Mouse (Mus musculus): ENCODE results near the gene Fignl1. TPM values are rescaled to one million over a fixed set of nuclear protein-coding genes. Genes with fewer than 3 reads are reported as not detected.

Gene Fignl1
- polyA plus RNA-seq, 1 experiment, result 0.28 TPM

DNA sequence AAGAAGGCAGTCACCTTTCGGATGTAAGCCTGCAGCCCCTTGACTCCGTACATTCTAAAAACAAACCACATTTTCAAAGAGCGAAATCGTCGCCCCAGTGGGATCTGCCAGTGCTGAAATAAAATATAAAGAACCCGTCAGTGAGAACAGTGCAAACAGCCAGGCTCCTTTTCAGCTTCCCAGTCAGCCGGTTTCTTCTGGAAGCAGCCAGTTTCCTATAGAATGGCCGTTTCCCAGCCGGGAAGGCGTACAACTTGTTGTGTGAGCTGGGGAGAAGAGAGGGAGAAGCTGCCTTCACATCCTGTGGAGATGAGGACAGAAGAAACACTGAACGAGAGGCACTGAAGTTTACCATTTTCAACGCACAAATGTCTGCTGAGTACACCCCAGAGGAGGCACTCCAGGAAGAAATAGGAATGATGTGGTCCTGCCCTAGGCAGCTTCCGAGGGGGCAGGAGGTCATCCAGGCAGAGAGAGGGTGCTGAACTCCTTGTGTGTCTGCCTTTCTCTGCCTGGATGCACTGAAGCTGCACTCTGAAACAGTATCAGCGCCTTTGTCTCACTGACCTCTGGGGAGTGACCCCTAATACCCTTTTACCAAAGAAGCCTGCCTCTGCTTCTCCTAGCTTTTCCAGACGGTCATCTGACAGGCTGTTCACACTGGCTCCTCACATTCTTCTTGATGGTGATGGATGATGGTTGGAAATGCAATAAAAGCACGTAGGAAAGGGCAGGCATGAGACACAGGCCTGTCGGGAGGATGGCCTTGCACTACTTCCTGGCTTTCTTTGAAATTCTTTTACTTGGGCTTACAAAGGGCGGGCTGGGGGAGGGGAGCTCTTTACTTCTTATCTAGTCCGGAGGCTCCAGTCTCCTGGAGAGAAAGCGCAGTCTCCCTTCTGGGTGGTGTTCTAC, 13.7 kb upstream of the Fignl1 start:
- no peak overlapping the region for H3K4me3 ChIP-seq (ENCODE audit: insufficient read depth, low read depth, low read length)
- peak; percentile 35 for DNase-seq
- no peaks in the 10 kb centered on the region for H3K36me3 ChIP-seq (ENCODE audit: control insufficient read depth, insufficient read depth, low read length)
- no peaks in the 10 kb centered on the region for H3K4me1 ChIP-seq (ENCODE audit: control insufficient read depth, insufficient read depth, low read length)
- no peaks in the 10 kb centered on the region for H3K27me3 ChIP-seq (replicated peaks; ENCODE audit: control insufficient read depth, insufficient read depth, low read length)
- TF ChIP-seq POLR2A (IDR thresholded peaks at IDR 0.05; ENCODE audit: low read depth, low read length) (no peak), CTCF (conservative IDR thresholded peaks at IDR 0.05; ENCODE audit: insufficient read depth, insufficient read length, low read depth, low read length) (no peak)
- H3K27ac ChIP-seq (ENCODE audit: insufficient read depth, low read depth, low read length), result no peak overlapping the region
- WGBS, result 48% methylated on average over 20 of the region's 20 CpGs

DNA sequence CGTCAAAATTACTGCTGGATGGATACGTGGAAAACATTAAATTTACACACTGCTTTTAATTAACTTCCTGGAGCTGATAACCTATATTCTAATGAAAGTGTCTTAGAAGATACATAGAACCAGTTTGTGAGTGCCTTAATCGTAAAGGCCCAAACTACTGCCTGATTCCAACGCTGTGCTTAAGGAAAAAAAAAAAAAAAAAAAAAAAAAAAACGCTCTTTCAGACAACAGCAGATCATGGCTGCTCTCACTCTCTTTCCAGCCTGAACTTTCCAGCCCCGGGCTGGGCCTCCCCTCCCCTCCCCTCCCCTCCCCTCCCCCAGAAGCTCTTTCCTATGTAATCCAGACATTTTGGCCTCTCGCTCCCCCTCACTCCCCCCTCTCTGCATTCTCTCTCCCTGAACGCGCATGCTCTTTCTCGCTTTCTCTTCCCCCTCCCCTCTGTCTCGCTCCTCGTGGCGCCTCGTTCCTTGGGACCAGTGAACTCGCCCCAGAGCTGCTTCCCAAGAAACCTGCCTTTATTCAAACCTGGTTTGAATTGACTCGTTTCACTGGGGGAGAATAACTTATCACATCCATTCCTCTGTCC, 12.7 kb upstream of the Fignl1 start:
- Histone ChIP-seq H3K27me3 (replicated peaks; ENCODE audit: control insufficient read depth, insufficient read depth, low read length) (no peaks in the 10 kb centered on the region), H3K4me1 (ENCODE audit: control insufficient read depth, insufficient read depth, low read length) (no peaks in the 10 kb centered on the region), H3K27ac (ENCODE audit: insufficient read depth, low read depth, low read length) (no peak overlapping the region), H3K36me3 (ENCODE audit: control insufficient read depth, insufficient read depth, low read length) (no peaks in the 10 kb centered on the region), H3K4me3 (ENCODE audit: insufficient read depth, low read depth, low read length) (no peak overlapping the region)
- 38% methylated on average over 16 of the region's 16 CpGs for WGBS
- TF ChIP-seq POLR2A (IDR thresholded peaks at IDR 0.05; ENCODE audit: low read depth, low read length), result no peak
- no peak for TF ChIP-seq CTCF (conservative IDR thresholded peaks at IDR 0.05; ENCODE audit: insufficient read depth, insufficient read length, low read depth, low read length)
- DNase-seq, result peak; percentile 31

DNA sequence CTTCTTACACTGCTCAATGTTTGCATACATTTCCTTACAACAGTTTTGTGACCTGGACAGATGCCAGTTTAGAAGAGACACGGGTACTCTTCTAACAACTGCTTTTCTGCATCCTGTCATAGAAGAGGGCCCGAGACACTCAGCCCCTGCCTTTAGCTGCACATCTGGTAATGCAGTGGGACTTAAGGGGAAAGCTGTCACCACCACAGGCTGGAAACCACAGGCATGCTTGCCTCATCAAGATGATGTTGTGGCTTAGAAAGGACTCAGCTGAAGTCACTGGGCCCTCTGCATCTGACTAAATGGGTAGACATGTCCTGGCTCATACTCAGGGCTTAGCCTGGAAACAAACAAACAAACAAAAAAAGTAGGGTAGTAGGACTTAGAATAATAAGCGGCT, 12.0 kb upstream of the Fignl1 start:
- no peak for DNase-seq
- no peaks in the 10 kb centered on the region for H3K4me1 ChIP-seq (ENCODE audit: control insufficient read depth, insufficient read depth, low read length)
- WGBS, result 84% methylated on average over 3 of the region's 3 CpGs
- no peak overlapping the region for H3K4me3 ChIP-seq (ENCODE audit: insufficient read depth, low read depth, low read length)
- H3K27me3 ChIP-seq (replicated peaks; ENCODE audit: control insufficient read depth, insufficient read depth, low read length), result no peaks in the 10 kb centered on the region
- H3K36me3 ChIP-seq (ENCODE audit: control insufficient read depth, insufficient read depth, low read length), result no peaks in the 10 kb centered on the region
- H3K27ac ChIP-seq (ENCODE audit: insufficient read depth, low read depth, low read length), result no peak overlapping the region
- no peak for TF ChIP-seq POLR2A (IDR thresholded peaks at IDR 0.05; ENCODE audit: low read depth, low read length)
- TF ChIP-seq CTCF (conservative IDR thresholded peaks at IDR 0.05; ENCODE audit: insufficient read depth, insufficient read length, low read depth, low read length), result no peak

DNA sequence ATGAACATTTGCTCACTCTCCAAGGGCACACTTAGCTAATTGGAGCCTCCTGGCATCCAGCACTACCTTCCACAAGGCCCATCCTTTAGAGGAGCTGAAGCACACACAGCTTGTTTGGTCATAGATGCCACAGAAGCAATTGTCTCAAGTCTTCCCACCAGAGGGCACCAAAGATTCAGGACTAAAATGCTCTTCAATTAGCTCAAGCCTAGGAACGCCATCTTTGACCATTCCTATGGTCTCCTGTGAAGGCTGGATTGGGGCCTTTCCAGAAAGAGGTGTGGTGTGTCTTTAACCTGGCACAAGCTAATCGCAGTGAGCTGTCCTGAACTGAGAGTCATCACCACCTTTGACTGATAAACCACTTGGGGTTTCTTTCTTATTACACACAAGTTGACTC, 11.5 kb upstream of the Fignl1 start:
- 4% methylated on average over 2 of the region's 2 CpGs for WGBS
- no peak overlapping the region for H3K27ac ChIP-seq (ENCODE audit: insufficient read depth, low read depth, low read length)

DNA sequence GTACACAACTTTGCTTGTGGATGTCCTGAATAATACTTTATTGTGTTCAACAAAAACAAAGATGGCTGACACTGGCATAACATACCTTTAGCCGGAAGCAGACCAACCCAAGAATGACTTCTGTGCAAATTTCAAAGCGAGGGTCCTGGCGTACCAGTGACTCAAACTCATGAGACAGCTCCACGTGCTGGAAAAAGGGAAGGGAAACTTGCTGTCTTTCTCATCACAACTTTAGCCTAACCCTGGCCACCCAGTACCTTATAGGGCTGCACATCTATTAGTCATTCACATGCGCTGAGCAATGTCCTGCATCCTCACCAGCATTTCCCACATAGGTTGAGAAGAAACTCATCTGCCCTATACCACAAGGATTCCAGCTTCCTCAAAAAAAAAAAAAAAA, 10.4 kb upstream of the Fignl1 start:
- Histone ChIP-seq H3K4me3 (ENCODE audit: insufficient read depth, low read depth, low read length) (no peak overlapping the region), H3K27ac (ENCODE audit: insufficient read depth, low read depth, low read length) (no peak overlapping the region), H3K36me3 (ENCODE audit: control insufficient read depth, insufficient read depth, low read length) (no peaks in the 10 kb centered on the region), H3K4me1 (ENCODE audit: control insufficient read depth, insufficient read depth, low read length) (no peaks in the 10 kb centered on the region), H3K27me3 (replicated peaks; ENCODE audit: control insufficient read depth, insufficient read depth, low read length) (no peaks in the 10 kb centered on the region)
- WGBS, result 89% methylated on average over 5 of the region's 5 CpGs
- TF ChIP-seq CTCF (conservative IDR thresholded peaks at IDR 0.05; ENCODE audit: insufficient read depth, insufficient read length, low read depth, low read length) (no peak), POLR2A (IDR thresholded peaks at IDR 0.05; ENCODE audit: low read depth, low read length) (no peak)
- no peak for DNase-seq

More for the DNA sequence above, 11.5 kb upstream of the Fignl1 start:
- peak; percentile 87 for DNase-seq
- Histone ChIP-seq H3K36me3 (ENCODE audit: control insufficient read depth, insufficient read depth, low read length) (no peaks in the 10 kb centered on the region), H3K4me1 (ENCODE audit: control insufficient read depth, insufficient read depth, low read length) (no peaks in the 10 kb centered on the region), H3K27me3 (replicated peaks; ENCODE audit: control insufficient read depth, insufficient read depth, low read length) (no peaks in the 10 kb centered on the region), H3K4me3 (ENCODE audit: insufficient read depth, low read depth, low read length) (no peak overlapping the region)
- TF ChIP-seq POLR2A (IDR thresholded peaks at IDR 0.05; ENCODE audit: low read depth, low read length) (no peak), CTCF (conservative IDR thresholded peaks at IDR 0.05; ENCODE audit: insufficient read depth, insufficient read length, low read depth, low read length) (peak; percentile 65)

DNA sequence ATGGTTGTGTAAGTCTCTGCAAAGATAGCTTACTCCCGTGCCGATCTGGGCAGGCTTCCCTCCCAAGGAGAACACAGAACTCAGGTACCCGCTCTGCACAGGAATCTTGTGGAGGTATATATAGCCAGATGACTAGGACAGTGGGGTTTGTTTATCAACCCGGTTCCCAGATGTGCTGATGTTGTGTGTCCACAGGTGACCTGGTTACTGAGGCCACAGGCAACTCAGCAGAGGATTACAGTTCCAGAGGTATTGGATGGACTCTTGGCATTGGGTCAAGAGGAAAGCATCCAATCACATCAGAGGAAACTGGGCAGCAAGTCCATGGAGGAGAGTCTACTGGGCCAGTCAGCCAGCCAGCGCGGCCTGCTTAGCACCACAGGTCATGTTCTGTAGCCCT, 10.0 kb upstream of the Fignl1 start:
- Histone ChIP-seq H3K4me1 (ENCODE audit: control insufficient read depth, insufficient read depth, low read length) (no peaks in the 10 kb centered on the region), H3K27me3 (replicated peaks; ENCODE audit: control insufficient read depth, insufficient read depth, low read length) (no peaks in the 10 kb centered on the region), H3K4me3 (ENCODE audit: insufficient read depth, low read depth, low read length) (no peak overlapping the region), H3K36me3 (ENCODE audit: control insufficient read depth, insufficient read depth, low read length) (no peaks in the 10 kb centered on the region), H3K27ac (ENCODE audit: insufficient read depth, low read depth, low read length) (no peak overlapping the region)
- TF ChIP-seq CTCF (conservative IDR thresholded peaks at IDR 0.05; ENCODE audit: insufficient read depth, insufficient read length, low read depth, low read length), result no peak
- TF ChIP-seq POLR2A (IDR thresholded peaks at IDR 0.05; ENCODE audit: low read depth, low read length), result no peak
- WGBS, result 74% methylated on average over 6 of the region's 6 CpGs
- peak; percentile 22 for DNase-seq

DNA sequence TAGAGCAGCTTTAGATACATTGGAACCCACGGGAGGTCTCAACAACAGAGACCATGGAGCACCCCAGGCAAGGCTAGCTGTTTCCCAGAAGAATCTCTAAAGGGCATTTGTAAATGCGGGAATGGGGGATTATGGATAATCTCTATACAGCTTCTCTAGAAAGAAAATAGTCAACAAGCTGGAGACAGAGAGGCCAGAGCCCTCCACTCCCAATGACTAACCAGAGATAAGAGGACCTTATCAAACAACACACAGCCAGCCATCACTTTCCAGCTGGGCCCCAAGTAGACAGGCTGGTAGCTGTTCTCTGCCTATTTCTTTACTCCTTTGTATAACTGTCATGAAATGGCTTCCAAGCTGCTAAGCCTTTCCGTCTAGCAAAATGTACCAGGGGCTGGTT, 7.0 kb upstream of the Fignl1 start:
- H3K4me3 ChIP-seq (ENCODE audit: insufficient read depth, low read depth, low read length), result no peak overlapping the region
- H3K4me1 ChIP-seq (ENCODE audit: control insufficient read depth, insufficient read depth, low read length), result no peaks in the 10 kb centered on the region
- no peaks in the 10 kb centered on the region for H3K27me3 ChIP-seq (replicated peaks; ENCODE audit: control insufficient read depth, insufficient read depth, low read length)
- TF ChIP-seq CTCF (conservative IDR thresholded peaks at IDR 0.05; ENCODE audit: insufficient read depth, insufficient read length, low read depth, low read length), result no peak
- TF ChIP-seq POLR2A (IDR thresholded peaks at IDR 0.05; ENCODE audit: low read depth, low read length), result no peak
- 89% methylated on average over 3 of the region's 3 CpGs for WGBS
- H3K27ac ChIP-seq (ENCODE audit: insufficient read depth, low read depth, low read length), result no peak overlapping the region
- no peaks in the 10 kb centered on the region for H3K36me3 ChIP-seq (ENCODE audit: control insufficient read depth, insufficient read depth, low read length)
- DNase-seq, result no peak
